Mouse (Mus musculus) heart, embryonic 14.5 days (tissue): Measurements from ENCODE around the gene Ccdc88c. TPM values are rescaled to one million over a fixed set of nuclear protein-coding genes. Genes with fewer than 3 reads are reported as not detected.

Experiments used
- ATAC-seq: fragments of 200-750 bp; cut with Nextera tagmentation; 2 replicates; pipeline ENCODE4 v1.8.0; 2017; ENCODE audit warnings: low read depth, moderate TSS enrichment; ENCODE audit not compliant: insufficient number of reproducible peaks, insufficient read depth, low FRiP score
- H3K27ac ChIP-seq, 2 experiments: fragments of 200-500 bp in 1 of 2; fragments of 300-500 bp in 1 of 2; sonication (generic) in 1 of 2; replicated peaks in 1 of 2; 2 replicates each; pipeline ENCODE4 v1.5.1; 2012 to 2014; ENCODE audit warnings: low read depth in 2 of 2, low read length in 2 of 2, control low read depth in 1 of 2, mild to moderate bottlenecking in 1 of 2, mixed read lengths in 1 of 2; ENCODE audit not compliant: control insufficient read depth in 1 of 2, insufficient read depth in 1 of 2
- H3K27me3 ChIP-seq: fragments of 300-500 bp; sonication (generic); 2 replicates; pipeline ENCODE4 v1.6.1; 2014; ENCODE audit warnings: mild to moderate bottlenecking, low read length, control low read depth; ENCODE audit not compliant: control insufficient read depth, insufficient read depth
- H3K36me3 ChIP-seq: fragments of 300-500 bp; sonication (generic); 2 replicates; pipeline ENCODE4 v1.6.1; 2014; ENCODE audit warnings: mild to moderate bottlenecking, control low read depth, low read length, mixed read lengths; ENCODE audit not compliant: control insufficient read depth, insufficient read depth
- H3K4me1 ChIP-seq, 2 experiments: fragments of 200-500 bp in 1 of 2; fragments of 300-500 bp in 1 of 2; sonication (generic) in 1 of 2; 2 replicates each; pipeline ENCODE4 v1.6.1; 2012 to 2014; ENCODE audit warnings: low read length in 2 of 2, control low read depth in 1 of 2, mixed read lengths in 1 of 2; ENCODE audit not compliant: control insufficient read depth in 2 of 2, insufficient read depth in 2 of 2
- H3K4me2 ChIP-seq: fragments of 300-500 bp; sonication (generic); 2 replicates; pipeline ENCODE4 v1.6.1; 2014; ENCODE audit warnings: mild to moderate bottlenecking, low read length
- H3K4me3 ChIP-seq, 2 experiments: fragments of 200-500 bp in 1 of 2; fragments of 300-500 bp in 1 of 2; sonication (generic) in 1 of 2; 2 replicates each; pipeline ENCODE4 v1.5.1; 2012 to 2014; ENCODE audit warnings: low read length in 2 of 2, mild to moderate bottlenecking in 2 of 2, control low read depth in 1 of 2, low read depth in 1 of 2, moderate library complexity in 1 of 2; ENCODE audit not compliant: control insufficient read depth in 1 of 2, insufficient read depth in 1 of 2
- H3K9ac ChIP-seq: fragments of 300-500 bp; sonication (generic); 2 replicates; pipeline ENCODE4 v1.6.1; 2014; ENCODE audit warnings: mild to moderate bottlenecking, low read length
- H3K9me3 ChIP-seq: fragments of 300-500 bp; sonication (generic); 2 replicates; pipeline ENCODE4 v1.6.1; 2016; ENCODE audit warnings: low read length, control low read depth; ENCODE audit not compliant: control insufficient read depth
- WGBS: fragments of 180-500 bp; shearing (Covaris S2); extraction: QIAGEN DNeasy Blood & Tissue Kit; methylation state at CpG from one replicate; pipeline ENCODE4 v1.1.7; 2014; 5-methylcytosine and 5-hydroxymethylcytosine counted together
- polyA plus RNA-seq: library from polyadenylated mRNA; unstranded; fragments of >200 nt; fragmentation: Nextera tagmentation; extraction: Ambion mirVana; gene quantifications from 2 replicates; pipeline ENCODE4 v1.2.1, GENCODE M21; 2014

Gene Ccdc88c
- polyA plus RNA-seq, result 2.7 and 3.0 TPM in 2 replicates

GRCm38 (mm10) chr12:101028954-101029731 is at the start of gene Ccdc88c:
TSS of gene Ccdc88c (minus strand) at chr12:101029056.
- Histone ChIP-seq H3K4me3 (peak within 1 kb of the TSS; percentile 53 to 71), H3K9me3 (peaks cover 3% of the 10 kb centered on the region; the same call in 1 of the 2 replicates), H3K9ac (peak within 1 kb of the TSS; percentile 78), H3K27me3 (peaks cover 39% of the 10 kb centered on the region), H3K4me2 (peak within 1 kb of the TSS; percentile 96), H3K36me3 (no peaks in the 10 kb centered on the region), H3K27ac (peak within 1 kb of the TSS in 1 of 2 experiments; percentile 43; a peak in 1 of 4 replicates), H3K4me1 (peaks cover 2 to 8% of the 10 kb centered on the region in 2 experiments; a peak in 3 of 4 replicates)
- under 1% methylated on average over 53 of the region's 56 CpGs for WGBS
- ATAC-seq, result peak; percentile 83

- ATAC-seq, result no peak
- Histone ChIP-seq H3K36me3 (peaks cover 28% of the 10 kb centered on the region; the same call in 1 of the 2 replicates), H3K27ac (no peak overlapping the region), H3K27me3 (no peaks in the 10 kb centered on the region), H3K4me3 (no peak overlapping the region), H3K4me2 (no peak overlapping the region), H3K9me3 (no peaks in the 10 kb centered on the region), H3K9ac (no peak overlapping the region), H3K4me1 (peaks cover 0 to 20% of the 10 kb centered on the region in 2 experiments; a peak in 2 of 4 replicates)
Measured at GRCm38 (mm10) chr12:101077955-101078354, 49.1 kb upstream of the Ccdc88c start.

GRCm38 (mm10) chr12:101075433-101075832 is 46.6 kb upstream of the Ccdc88c start:
- Histone ChIP-seq H3K4me1 (peaks cover 0 to 11% of the 10 kb centered on the region in 2 experiments; a peak in 2 of 4 replicates), H3K9ac (no peak overlapping the region), H3K4me3 (no peak overlapping the region), H3K9me3 (no peaks in the 10 kb centered on the region), H3K4me2 (no peak overlapping the region), H3K27ac (no peak overlapping the region), H3K27me3 (no peaks in the 10 kb centered on the region), H3K36me3 (peaks cover 21% of the 10 kb centered on the region; the same call in 1 of the 2 replicates)
- 75% methylated on average over 3 of the region's 3 CpGs for WGBS
- ATAC-seq, result no peak

GRCm38 (mm10) chr12:101074821-101075429 is 46.1 kb upstream of the Ccdc88c start:
- no peaks in the 10 kb centered on the region for H3K27me3 ChIP-seq
- no peak for ATAC-seq
- no peak overlapping the region for H3K27ac ChIP-seq
- H3K4me2 ChIP-seq, result no peak overlapping the region
- H3K9me3 ChIP-seq, result no peaks in the 10 kb centered on the region
- no peak overlapping the region for H3K9ac ChIP-seq
- peaks cover 16% of the 10 kb centered on the region; the same call in 1 of the 2 replicates for H3K36me3 ChIP-seq
- WGBS, result 86% methylated on average over 4 of the region's 4 CpGs
- H3K4me1 ChIP-seq, result peaks cover 0 to 11% of the 10 kb centered on the region in 2 experiments; a peak in 2 of 4 replicates
- no peak overlapping the region for H3K4me3 ChIP-seq

GRCm38 (mm10) chr12:101069813-101070212 is 41.0 kb upstream of the Ccdc88c start:
- H3K4me3 ChIP-seq, result no peak overlapping the region
- no peak for ATAC-seq
- H3K36me3 ChIP-seq, result peaks cover 37% of the 10 kb centered on the region
- no peak overlapping the region for H3K4me2 ChIP-seq
- no peaks in the 10 kb centered on the region for H3K9me3 ChIP-seq
- H3K27me3 ChIP-seq, result no peaks in the 10 kb centered on the region
- no peak overlapping the region for H3K27ac ChIP-seq
- WGBS, result 75% methylated on average over 1 of the region's 1 CpGs
- no peak overlapping the region for H3K9ac ChIP-seq
- peaks cover 0 to 13% of the 10 kb centered on the region in 2 experiments; a peak in 2 of 4 replicates for H3K4me1 ChIP-seq

- no peak for ATAC-seq
- peaks cover 67% of the 10 kb centered on the region for H3K36me3 ChIP-seq
- peaks cover 0 to 13% of the 10 kb centered on the region in 2 experiments; a peak in 2 of 4 replicates for H3K4me1 ChIP-seq
- no peak overlapping the region for H3K9ac ChIP-seq
- 88% methylated on average over 1 of the region's 1 CpGs for WGBS
- no peak overlapping the region for H3K4me3 ChIP-seq
- H3K27me3 ChIP-seq, result no peaks in the 10 kb centered on the region
- H3K27ac ChIP-seq, result peak overlapping the region in 1 of 2 experiments; percentile 12; a peak in 1 of 4 replicates
- no peak overlapping the region for H3K4me2 ChIP-seq
- no peaks in the 10 kb centered on the region for H3K9me3 ChIP-seq
Measured at GRCm38 (mm10) chr12:101066329-101066728, 37.5 kb upstream of the Ccdc88c start.

- H3K9me3 ChIP-seq, result no peaks in the 10 kb centered on the region
- H3K36me3 ChIP-seq, result peaks cover 73% of the 10 kb centered on the region
- H3K4me2 ChIP-seq, result no peak overlapping the region
- no peaks in the 10 kb centered on the region for H3K27me3 ChIP-seq
- no peak overlapping the region for H3K9ac ChIP-seq
- H3K4me1 ChIP-seq, result no peaks in the 10 kb centered on the region
- H3K4me3 ChIP-seq, result no peak overlapping the region
- H3K27ac ChIP-seq, result no peak overlapping the region
- no peak for ATAC-seq
Measured at GRCm38 (mm10) chr12:101039956-101040355, 11.1 kb upstream of the Ccdc88c start.
